Comparison of ENCODE assay signal across 8 mouse cellular contexts in the genomic region with DNA sequence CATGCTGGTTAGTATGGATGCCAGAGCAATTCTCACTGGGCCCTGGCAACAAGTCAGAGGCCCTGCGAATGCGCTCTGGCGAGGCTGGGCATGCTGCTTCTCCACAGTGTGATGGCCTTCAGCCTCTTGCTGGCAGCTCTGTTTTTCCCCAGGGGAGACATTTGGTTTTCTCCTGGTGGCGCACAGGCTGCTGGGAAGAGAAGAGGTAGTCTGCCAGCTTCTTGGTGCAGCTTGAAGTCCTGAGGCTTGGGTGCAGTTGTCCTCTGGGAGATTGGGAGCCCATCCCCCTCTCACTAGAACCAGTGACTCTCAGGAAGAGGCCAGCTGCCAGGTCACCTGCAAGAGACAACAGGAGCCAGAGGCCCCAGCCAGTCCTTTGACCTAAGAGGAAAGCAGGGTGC. TPM values are rescaled to one million over a fixed set of nuclear protein-coding genes. Genes with fewer than 3 reads are reported as not detected.
DNase-seq lines count a peak whose midpoint lies in the region; ATAC-seq and TF ChIP-seq lines count a peak whose summit lies in the region.

No protein-coding gene starts in this region.

- H3K4me3 ChIP-seq in hindbrain, postnatal 0 days (ENCODE audit: low read length), result no peak overlapping the region
- no peak overlapping the region for H3K4me3 ChIP-seq in liver, embryonic 16.5 days (ENCODE audit: low read depth, low read length)

- H3K4me2 ChIP-seq in hindbrain, postnatal 0 days (ENCODE audit: low read depth, low read length), result 0 out of 2 replicates have a peak overlapping the region, but pooled peaks have one; percentile 2
- H3K4me2 ChIP-seq in liver, embryonic 16.5 days (ENCODE audit: low read depth, low read length), result peak overlapping the region; percentile 96

- 0 out of 2 replicates have a peak overlapping the region, but pooled peaks have one; percentile 3 for H3K9ac ChIP-seq in hindbrain, postnatal 0 days (replicated peaks; ENCODE audit: low read length)
- no peak overlapping the region for H3K9ac ChIP-seq in liver, embryonic 16.5 days (ENCODE audit: low read depth, low read length)

- peaks cover 9% of the 10 kb centered on the region for H3K36me3 ChIP-seq in hindbrain, postnatal 0 days (ENCODE audit: insufficient read depth, low read length)
- peaks cover 13% of the 10 kb centered on the region for H3K36me3 ChIP-seq in liver, embryonic 16.5 days (ENCODE audit: control insufficient read depth, insufficient read depth)

- DNase-seq in right cerebral cortex, adult 18-20 months, result peak; percentile 28
- no peak for DNase-seq in right cerebral cortex, postnatal 25 days
- DNase-seq in gastrocnemius, adult 8-10 months (ENCODE audit: low spot score in 2 of 2), result peak; percentile 33 to 50
- DNase-seq in hindbrain, postnatal 0 days (ENCODE audit: low spot score), result peak; percentile 69
- no peak for DNase-seq in spleen, postnatal 4 days (ENCODE audit: low spot score in 2 of 2)
- no peak for DNase-seq in spleen, postnatal 36 days (ENCODE audit: low spot score in 2 of 2)

- WGBS in hindbrain, postnatal 0 days, result 23% methylated on average over 4 of the region's 4 CpGs
- 67% methylated on average over 4 of the region's 4 CpGs for WGBS in liver, embryonic 16.5 days (ENCODE audit: insufficient replicate concordance)

- ATAC-seq in hindbrain, postnatal 0 days, result peak; percentile 41; the same call in 1 of the 2 replicates
- ATAC-seq in liver, embryonic 16.5 days (ENCODE audit: low read depth), result no peak
- ATAC-seq in granulocyte monocyte progenitor cell, adult 5-6 weeks (replicated peaks; ENCODE audit: poor library complexity, severe bottlenecking), result no peak

- H3K27ac ChIP-seq in hindbrain, postnatal 0 days, result peak overlapping the region; percentile 61
- no peak overlapping the region for H3K27ac ChIP-seq in liver, embryonic 16.5 days (ENCODE audit: low read length)

- H3K4me1 ChIP-seq in hindbrain, postnatal 0 days (ENCODE audit: insufficient read depth, low read length), result peaks cover 28% of the 10 kb centered on the region
- peaks cover 41% of the 10 kb centered on the region for H3K4me1 ChIP-seq in liver, embryonic 16.5 days (ENCODE audit: control insufficient read depth, low read depth, low read length)

- H3K27me3 ChIP-seq in hindbrain, postnatal 0 days (ENCODE audit: insufficient read depth, low read length), result no peaks in the 10 kb centered on the region
- H3K27me3 ChIP-seq in liver, embryonic 16.5 days (ENCODE audit: control insufficient read depth, insufficient read depth, low read depth, low read length), result no peaks in the 10 kb centered on the region

- no peak for TF ChIP-seq CTCF in hindbrain, postnatal 0 days (IDR thresholded peaks at IDR 0.05; ENCODE audit: low read depth)

- no peaks in the 10 kb centered on the region for H3K9me3 ChIP-seq in hindbrain, postnatal 0 days (ENCODE audit: low read length)
- no peaks in the 10 kb centered on the region for H3K9me3 ChIP-seq in liver, embryonic 16.5 days (replicated peaks; ENCODE audit: control insufficient read depth, low read length)

RNA-seq across cellular contexts. Expression of gene Cluh, which starts 3.5 kb away (rescaled TPM):
- total RNA-seq in gastrocnemius, adult 8-10 months (2022), result 10 to 100 TPM; 87.3 to 98.6 (median 92.7) TPM
- total RNA-seq in hindbrain, postnatal 0 days (2014; rRNA removed), result 87.1 and 132 TPM in 2 replicates
- 18.7 and 21.3 TPM in 2 replicates for polyA plus RNA-seq in hindbrain, postnatal 0 days (2015; fragmentation: Nextera tagmentation; extraction: Ambion mirVana)
- 30.6 and 35.3 TPM in 2 replicates for polyA plus RNA-seq in liver, embryonic 16.5 days (2015; fragmentation: Nextera tagmentation; extraction: Ambion mirVana)
- 63.8 and 74.4 TPM in 2 replicates for total RNA-seq in granulocyte monocyte progenitor cell, adult 5-6 weeks (2014; fragmentation: Nextera tagmentation)
- 32.1 and 35.3 TPM in 2 replicates for total RNA-seq in granulocyte monocyte progenitor cell, adult 5-6 weeks (2017)

RNA-seq across cellular contexts. Expression of gene Ccdc92b, which starts 33.4 kb away (rescaled TPM):
- total RNA-seq in gastrocnemius, adult 8-10 months (2022), result under 1 TPM in 1 of 4 experiments, not detected in 3; 0.07 TPM
- 16.8 and 19.5 TPM in 2 replicates for total RNA-seq in hindbrain, postnatal 0 days (2014; rRNA removed)
- 3.4 TPM in 2 replicates for polyA plus RNA-seq in hindbrain, postnatal 0 days (2015; fragmentation: Nextera tagmentation; extraction: Ambion mirVana)
- polyA plus RNA-seq in liver, embryonic 16.5 days (2015; fragmentation: Nextera tagmentation; extraction: Ambion mirVana), result 8.3 and 10.4 TPM in 2 replicates
- total RNA-seq in granulocyte monocyte progenitor cell, adult 5-6 weeks (2014; fragmentation: Nextera tagmentation), result not detected in 2 replicates
- total RNA-seq in granulocyte monocyte progenitor cell, adult 5-6 weeks (2017), result not detected in 2 replicates

RNA-seq across cellular contexts. Expression of gene Rap1gap2, which starts 42.1 kb away (rescaled TPM):
- 1 to 10 TPM; 3.7 to 6.6 (median 5.9) TPM for total RNA-seq in gastrocnemius, adult 8-10 months (2022)
- 48.5 and 55.5 TPM in 2 replicates for total RNA-seq in hindbrain, postnatal 0 days (2014; rRNA removed)
- polyA plus RNA-seq in hindbrain, postnatal 0 days (2015; fragmentation: Nextera tagmentation; extraction: Ambion mirVana), result 9.9 and 11.1 TPM in 2 replicates
- 0.63 and 1.2 TPM in 2 replicates for polyA plus RNA-seq in liver, embryonic 16.5 days (2015; fragmentation: Nextera tagmentation; extraction: Ambion mirVana)
- total RNA-seq in granulocyte monocyte progenitor cell, adult 5-6 weeks (2014; fragmentation: Nextera tagmentation), result 1.1 and 3.2 TPM in 2 replicates
- total RNA-seq in granulocyte monocyte progenitor cell, adult 5-6 weeks (2017), result 0.78 and 0.82 TPM in 2 replicates

Comparison
In these comparisons a context has a peak if more than half of its experiments do, and no peak if none do; other contexts are left out.
1. DNase-seq: peak in right cerebral cortex, adult 18-20 months (single experiment), gastrocnemius, adult 8-10 months (2 of 2) and hindbrain, postnatal 0 days (single experiment); none in right cerebral cortex, postnatal 25 days (single experiment), spleen, postnatal 4 days (0 of 2) and spleen, postnatal 36 days (0 of 2).
2. RNA of gene Ccdc92b, which starts 33.4 kb away (total RNA-seq): 16.8 to 19.5 TPM in hindbrain, postnatal 0 days; 0.07 TPM in gastrocnemius, adult 8-10 months and not detected in granulocyte monocyte progenitor cell, adult 5-6 weeks; every median in the first group is over 10 times any median in the second.